Mouse (Mus musculus) brown adipose tissue, adult 24 weeks (tissue): ENCODE measurements around the gene Tmie. TPM values are rescaled to one million over a fixed set of nuclear protein-coding genes. Genes with fewer than 3 reads are reported as not detected.

ENCODE experiments used
- H3K27ac ChIP-seq: fragments of 200-500 bp; replicated peaks from 2 replicates; pipeline ENCODE4 v1.5.1; 2012; ENCODE audit warnings: low read depth, mild to moderate bottlenecking, low read length
- H3K4me1 ChIP-seq: fragments of 200-500 bp; 2 replicates; pipeline ENCODE4 v1.6.1; 2012; ENCODE audit warnings: low read length, mixed read lengths; ENCODE audit not compliant: control insufficient read depth, insufficient read depth, insufficient read length
- H3K4me3 ChIP-seq: fragments of 200-500 bp; 2 replicates; pipeline ENCODE4 v1.5.1; 2012; ENCODE audit warnings: low read depth, mild to moderate bottlenecking, low read length, moderate library complexity; ENCODE audit not compliant: insufficient read depth
- polyA plus RNA-seq: library from polyadenylated mRNA; stranded (reverse); fragments of >200 nt; gene quantifications from 2 replicates; pipeline ENCODE4 v1.2.4, GENCODE M21; 2012; ENCODE audit not compliant: missing spikeins, insufficient read depth, insufficient read length

The Tmie gene
- polyA plus RNA-seq, 1 experiment, result 1.5 TPM

GRCm38 (mm10) chr9:110895994-110896393 lies 16.1 kb upstream of the Tmie start:
- H3K27ac ChIP-seq, result no peak overlapping the region
- H3K4me1 ChIP-seq, result peaks cover 12% of the 10 kb centered on the region
- no peak overlapping the region for H3K4me3 ChIP-seq

- H3K27ac ChIP-seq, result no peak overlapping the region
- H3K4me3 ChIP-seq, result no peak overlapping the region
- peaks cover 17% of the 10 kb centered on the region for H3K4me1 ChIP-seq
Measured at GRCm38 (mm10) chr9:110895507-110895906, 15.6 kb upstream of the Tmie start.

GRCm38 (mm10) chr9:110893429-110893828 lies 13.5 kb upstream of the Tmie start:
- H3K27ac ChIP-seq, result peak overlapping the region; percentile 56; the same call in 1 of the 2 replicates
- peak overlapping the region; percentile 40; the same call in 1 of the 2 replicates for H3K4me3 ChIP-seq
- peaks cover 24% of the 10 kb centered on the region for H3K4me1 ChIP-seq

- no peak overlapping the region for H3K27ac ChIP-seq
- H3K4me1 ChIP-seq, result peaks cover 28% of the 10 kb centered on the region
- no peak overlapping the region for H3K4me3 ChIP-seq
Measured at GRCm38 (mm10) chr9:110892552-110892951, 12.6 kb upstream of the Tmie start.

- Histone ChIP-seq H3K4me1 (peaks cover 28% of the 10 kb centered on the region), H3K27ac (peak overlapping the region; percentile 41; the same call in 1 of the 2 replicates), H3K4me3 (no peak overlapping the region)
Measured at GRCm38 (mm10) chr9:110891077-110891828, 11.3 kb upstream of the Tmie start.

GRCm38 (mm10) chr9:110890026-110890783 lies 10.3 kb upstream of the Tmie start:
- H3K4me3 ChIP-seq, result no peak overlapping the region
- peak overlapping the region; percentile 27; the same call in 1 of the 2 replicates for H3K27ac ChIP-seq
- H3K4me1 ChIP-seq, result peaks cover 28% of the 10 kb centered on the region

GRCm38 (mm10) chr9:110888935-110889334 lies 9.0 kb upstream of the Tmie start:
- H3K4me1 ChIP-seq, result peaks cover 28% of the 10 kb centered on the region
- H3K4me3 ChIP-seq, result no peak overlapping the region
- no peak overlapping the region for H3K27ac ChIP-seq

- peaks cover 26% of the 10 kb centered on the region for H3K4me1 ChIP-seq
- H3K27ac ChIP-seq, result 0 out of 2 replicates have a peak overlapping the region, but pooled peaks have one; percentile 1
- no peak overlapping the region for H3K4me3 ChIP-seq
Measured at GRCm38 (mm10) chr9:110887388-110888303, 7.7 kb upstream of the Tmie start.

GRCm38 (mm10) chr9:110881953-110882352 lies 2.0 kb upstream of the Tmie start:
- H3K4me3 ChIP-seq, result peak overlapping the region; percentile 74
- H3K27ac ChIP-seq, result peak overlapping the region; percentile 92
- H3K4me1 ChIP-seq, result peaks cover 17% of the 10 kb centered on the region

- H3K27ac ChIP-seq, result peak overlapping the region; percentile 92
- peak overlapping the region; percentile 74 for H3K4me3 ChIP-seq
- H3K4me1 ChIP-seq, result peaks cover 18% of the 10 kb centered on the region
Measured at GRCm38 (mm10) chr9:110880772-110881171, 859 bp upstream of the Tmie start.

GRCm38 (mm10) chr9:110879191-110879920 lies 557 bp downstream of the Tmie start, which contains the start of gene Als2cl:
TSS of gene Als2cl (plus strand) at chr9:110879870.
- Histone ChIP-seq H3K4me1 (peaks cover 21% of the 10 kb centered on the region), H3K4me3 (peak within 1 kb of the TSS; percentile 74), H3K27ac (peak within 1 kb of the TSS; percentile 92)

- Histone ChIP-seq H3K4me1 (peaks cover 21% of the 10 kb centered on the region), H3K4me3 (no peak overlapping the region), H3K27ac (peak overlapping the region; percentile 17; the same call in 1 of the 2 replicates)
Measured at GRCm38 (mm10) chr9:110877888-110878287, 2.0 kb downstream of the Tmie start.

- Histone ChIP-seq H3K27ac (peak overlapping the region; percentile 17; the same call in 1 of the 2 replicates), H3K4me1 (peaks cover 21% of the 10 kb centered on the region), H3K4me3 (no peak overlapping the region)
Measured at GRCm38 (mm10) chr9:110877353-110877752, 2.6 kb downstream of the Tmie start.

- no peak overlapping the region for H3K4me3 ChIP-seq
- H3K27ac ChIP-seq, result no peak overlapping the region
- peaks cover 21% of the 10 kb centered on the region for H3K4me1 ChIP-seq
Measured at GRCm38 (mm10) chr9:110875288-110875695, 4.6 kb downstream of the Tmie start.
